Mouse (Mus musculus): ENCODE results near the gene Fam229a. TPM values are rescaled to one million over a fixed set of nuclear protein-coding genes. Genes with fewer than 3 reads are reported as not detected.

Fam229a gene
- total and polyA plus RNA-seq, 3 experiments, result not detected

DNA sequence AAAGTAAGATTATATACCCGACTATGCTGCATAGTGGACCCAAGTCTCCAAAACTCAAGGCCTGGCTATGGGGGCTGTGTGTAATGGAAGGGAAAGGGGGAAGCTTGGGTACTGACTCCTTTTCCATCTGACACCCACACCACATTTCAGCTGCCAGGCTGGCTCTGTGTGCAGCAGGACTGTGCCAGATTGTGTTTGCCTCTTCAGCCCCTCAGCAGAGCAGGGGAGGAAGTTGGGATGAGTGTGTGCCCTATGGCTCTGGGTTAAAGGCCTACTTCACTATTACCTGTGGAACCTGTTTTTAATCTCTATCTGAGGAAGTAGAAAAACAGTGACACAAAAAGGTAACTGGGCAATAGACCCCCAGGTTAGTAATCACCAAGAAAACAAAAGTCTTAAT is 9.9 kb upstream of the Fam229a start:
- peaks cover 95% of the 10 kb centered on the region for H3K36me3 ChIP-seq (replicated peaks)
- no peaks in the 10 kb centered on the region for H3K9me3 ChIP-seq (replicated peaks)
- no peak for ATAC-seq (ENCODE audit: extremely low read depth, insufficient number of reproducible peaks, low FRiP score, poor library complexity, severe bottlenecking)
- H3K4me3 ChIP-seq (ENCODE audit: low read depth, low read length), result no peak overlapping the region
- DNase-seq (ENCODE audit: low spot score), result no peak
- TF ChIP-seq GATA1 (IDR thresholded peaks at IDR 0.05; ENCODE audit: borderline replicate concordance, low read length) (no peak), GATA2 (IDR thresholded peaks at IDR 0.05; ENCODE audit: borderline replicate concordance, low read depth, low read length) (no peak), TAL1 (conservative IDR thresholded peaks at IDR 0.05; ENCODE audit: low read depth, low read length) (no peak), POLR2AphosphoS5 (IDR thresholded peaks at IDR 0.05; ENCODE audit: insufficient replicate concordance, low read depth, low read length) (no peak), CTCF (IDR thresholded peaks at IDR 0.05; ENCODE audit: low read depth, low read length) (no peak)
- no peaks in the 10 kb centered on the region for H3K27me3 ChIP-seq (ENCODE audit: insufficient read depth, low read length)
- H3K4me1 ChIP-seq (ENCODE audit: insufficient read depth, low read depth, low read length), result no peaks in the 10 kb centered on the region

GRCm38 (mm10) chr4:129494681-129495080 is 3.7 kb downstream of the Fam229a start:
- no peak for DNase-seq (ENCODE audit: low spot score)
- Histone ChIP-seq H3K4me3 (ENCODE audit: low read depth, low read length) (no peak overlapping the region), H3K4me1 (ENCODE audit: insufficient read depth, low read depth, low read length) (peaks cover 19% of the 10 kb centered on the region), H3K36me3 (replicated peaks) (no peaks in the 10 kb centered on the region), H3K27me3 (ENCODE audit: insufficient read depth, low read length) (peaks cover 46% of the 10 kb centered on the region), H3K9me3 (replicated peaks) (no peaks in the 10 kb centered on the region)
- ATAC-seq (ENCODE audit: extremely low read depth, insufficient number of reproducible peaks, low FRiP score, poor library complexity, severe bottlenecking), result no peak
- no peak for TF ChIP-seq POLR2AphosphoS5 (IDR thresholded peaks at IDR 0.05; ENCODE audit: insufficient replicate concordance, low read depth, low read length)
- TF ChIP-seq GATA2 (IDR thresholded peaks at IDR 0.05; ENCODE audit: borderline replicate concordance, low read depth, low read length), result no peak
- TF ChIP-seq TAL1 (conservative IDR thresholded peaks at IDR 0.05; ENCODE audit: low read depth, low read length), result no peak
- no peak for TF ChIP-seq CTCF (IDR thresholded peaks at IDR 0.05; ENCODE audit: low read depth, low read length)
- no peak for TF ChIP-seq GATA1 (IDR thresholded peaks at IDR 0.05; ENCODE audit: borderline replicate concordance, low read length)

- no peak for TF ChIP-seq GATA1 (IDR thresholded peaks at IDR 0.05; ENCODE audit: borderline replicate concordance, low read length)
- TF ChIP-seq GATA2 (IDR thresholded peaks at IDR 0.05; ENCODE audit: borderline replicate concordance, low read depth, low read length), result no peak
- TF ChIP-seq POLR2AphosphoS5 (IDR thresholded peaks at IDR 0.05; ENCODE audit: insufficient replicate concordance, low read depth, low read length), result no peak
- TF ChIP-seq CTCF (IDR thresholded peaks at IDR 0.05; ENCODE audit: low read depth, low read length), result no peak
- no peak for TF ChIP-seq TAL1 (conservative IDR thresholded peaks at IDR 0.05; ENCODE audit: low read depth, low read length)
- H3K4me3 ChIP-seq (ENCODE audit: low read depth, low read length), result no peak overlapping the region
- peaks cover 46% of the 10 kb centered on the region for H3K27me3 ChIP-seq (ENCODE audit: insufficient read depth, low read length)
Measured at GRCm38 (mm10) chr4:129495672-129496562, 4.9 kb downstream of the Fam229a start.

DNA sequence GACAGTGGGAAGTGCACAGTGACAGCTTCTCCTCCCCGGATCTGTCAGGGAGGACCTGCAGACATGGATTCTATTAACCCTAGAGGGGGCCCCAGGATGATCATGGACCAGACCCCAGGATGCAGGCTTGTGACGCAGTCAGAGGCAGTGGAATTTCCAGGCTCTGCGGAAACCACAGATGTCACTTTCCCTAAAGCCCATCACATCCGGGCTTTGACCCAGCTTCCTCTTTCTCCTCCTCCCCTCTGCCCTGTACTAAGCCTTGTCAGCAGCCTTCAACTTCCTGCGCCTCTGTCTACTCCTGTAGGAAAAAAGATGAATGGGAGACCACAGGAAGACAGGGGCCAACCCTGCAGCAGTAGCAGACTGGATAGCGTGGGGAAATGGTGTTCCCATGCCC is 5.6 kb downstream of the Fam229a start:
- DNase-seq (ENCODE audit: low spot score), result no peak

More at GRCm38 (mm10) chr4:129495672-129496562, 4.9 kb downstream of the Fam229a start:
- Histone ChIP-seq H3K9me3 (replicated peaks) (no peaks in the 10 kb centered on the region), H3K36me3 (replicated peaks) (no peaks in the 10 kb centered on the region), H3K4me1 (ENCODE audit: insufficient read depth, low read depth, low read length) (peaks cover 26% of the 10 kb centered on the region)
- no peak for DNase-seq (ENCODE audit: low spot score)
- ATAC-seq (ENCODE audit: extremely low read depth, insufficient number of reproducible peaks, low FRiP score, poor library complexity, severe bottlenecking), result no peak

GRCm38 (mm10) chr4:129498941-129499340 is 8.0 kb downstream of the Fam229a start:
- peaks cover 42% of the 10 kb centered on the region for H3K4me1 ChIP-seq (ENCODE audit: insufficient read depth, low read depth, low read length)
- peaks cover 59% of the 10 kb centered on the region for H3K27me3 ChIP-seq (ENCODE audit: insufficient read depth, low read length)
- H3K9me3 ChIP-seq (replicated peaks), result no peaks in the 10 kb centered on the region
- H3K4me3 ChIP-seq (ENCODE audit: low read depth, low read length), result no peak overlapping the region
- TF ChIP-seq CTCF (IDR thresholded peaks at IDR 0.05; ENCODE audit: low read depth, low read length) (no peak), GATA1 (IDR thresholded peaks at IDR 0.05; ENCODE audit: borderline replicate concordance, low read length) (no peak), TAL1 (conservative IDR thresholded peaks at IDR 0.05; ENCODE audit: low read depth, low read length) (no peak), POLR2AphosphoS5 (IDR thresholded peaks at IDR 0.05; ENCODE audit: insufficient replicate concordance, low read depth, low read length) (no peak), GATA2 (IDR thresholded peaks at IDR 0.05; ENCODE audit: borderline replicate concordance, low read depth, low read length) (no peak)
- ATAC-seq (ENCODE audit: extremely low read depth, insufficient number of reproducible peaks, low FRiP score, poor library complexity, severe bottlenecking) (no peak), DNase-seq (ENCODE audit: low spot score) (no peak)
- H3K36me3 ChIP-seq (replicated peaks), result no peaks in the 10 kb centered on the region

More for the DNA sequence above, 5.6 kb downstream of the Fam229a start:
- no peaks in the 10 kb centered on the region for H3K9me3 ChIP-seq (replicated peaks)
- no peak for ATAC-seq (ENCODE audit: extremely low read depth, insufficient number of reproducible peaks, low FRiP score, poor library complexity, severe bottlenecking)
- no peak for TF ChIP-seq POLR2AphosphoS5 (IDR thresholded peaks at IDR 0.05; ENCODE audit: insufficient replicate concordance, low read depth, low read length)
- no peak for TF ChIP-seq GATA2 (IDR thresholded peaks at IDR 0.05; ENCODE audit: borderline replicate concordance, low read depth, low read length)
- no peak for TF ChIP-seq GATA1 (IDR thresholded peaks at IDR 0.05; ENCODE audit: borderline replicate concordance, low read length)
- TF ChIP-seq CTCF (IDR thresholded peaks at IDR 0.05; ENCODE audit: low read depth, low read length), result no peak
- TF ChIP-seq TAL1 (conservative IDR thresholded peaks at IDR 0.05; ENCODE audit: low read depth, low read length), result no peak
- peaks cover 40% of the 10 kb centered on the region for H3K27me3 ChIP-seq (ENCODE audit: insufficient read depth, low read length)
- peaks cover 32% of the 10 kb centered on the region for H3K4me1 ChIP-seq (ENCODE audit: insufficient read depth, low read depth, low read length)
- no peaks in the 10 kb centered on the region for H3K36me3 ChIP-seq (replicated peaks)
- H3K4me3 ChIP-seq (ENCODE audit: low read depth, low read length), result no peak overlapping the region

DNA sequence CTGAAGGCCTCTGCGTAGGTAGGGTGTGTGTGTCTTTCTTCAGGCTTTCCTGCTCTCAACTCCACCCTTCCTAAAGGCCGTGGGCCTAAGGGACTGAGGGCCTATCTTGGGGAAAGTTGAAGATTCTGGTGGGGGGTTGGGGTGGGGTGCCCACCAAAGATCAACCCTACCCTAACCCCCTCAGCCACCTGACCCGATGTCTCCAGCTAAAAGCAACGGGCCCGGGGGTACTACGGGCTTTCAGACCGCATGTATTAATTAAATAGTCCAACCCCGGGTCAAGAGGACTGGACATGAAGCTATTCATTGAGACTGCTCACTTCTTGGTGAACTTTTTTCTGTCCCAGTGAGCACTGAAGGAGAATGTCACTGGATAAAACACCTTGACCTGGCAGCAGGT is 9.0 kb downstream of the Fam229a start:
- Histone ChIP-seq H3K4me1 (ENCODE audit: insufficient read depth, low read depth, low read length) (peaks cover 42% of the 10 kb centered on the region), H3K9me3 (replicated peaks) (no peaks in the 10 kb centered on the region), H3K4me3 (ENCODE audit: low read depth, low read length) (no peak overlapping the region; the same call in 1 of the 2 replicates), H3K27me3 (ENCODE audit: insufficient read depth, low read length) (peaks cover 61% of the 10 kb centered on the region), H3K36me3 (replicated peaks) (no peaks in the 10 kb centered on the region)
- no peak for DNase-seq (ENCODE audit: low spot score)
- no peak for TF ChIP-seq GATA1 (IDR thresholded peaks at IDR 0.05; ENCODE audit: borderline replicate concordance, low read length)
- no peak for TF ChIP-seq GATA2 (IDR thresholded peaks at IDR 0.05; ENCODE audit: borderline replicate concordance, low read depth, low read length)
- no peak for TF ChIP-seq TAL1 (conservative IDR thresholded peaks at IDR 0.05; ENCODE audit: low read depth, low read length)
- TF ChIP-seq POLR2AphosphoS5 (IDR thresholded peaks at IDR 0.05; ENCODE audit: insufficient replicate concordance, low read depth, low read length), result no peak
- TF ChIP-seq CTCF (IDR thresholded peaks at IDR 0.05; ENCODE audit: low read depth, low read length), result no peak
- ATAC-seq (ENCODE audit: extremely low read depth, insufficient number of reproducible peaks, low FRiP score, poor library complexity, severe bottlenecking), result no peak

Data from G1E (cell line).